Mouse (Mus musculus) G1E (cell line): ENCODE results near the gene Nedd4. TPM values are rescaled to one million over a fixed set of nuclear protein-coding genes. Genes with fewer than 3 reads are reported as not detected.

Source experiments
- ATAC-seq: 2 replicates; pipeline ENCODE4 v1.8.0; 2016; ENCODE audit warnings: mild to moderate bottlenecking; ENCODE audit not compliant: insufficient number of reproducible peaks, poor library complexity, low FRiP score, severe bottlenecking; ENCODE audit errors: extremely low read depth
- DNase-seq: peaks from one replicate; pipeline ENCODE4 v3.0.0; 2012; ENCODE audit warnings: low spot score
- H3K27me3 ChIP-seq: 2 replicates; pipeline ENCODE4 v1.6.1; 2012; ENCODE audit warnings: mild to moderate bottlenecking, low read length, inconsistent platforms; ENCODE audit not compliant: insufficient read depth
- H3K36me3 ChIP-seq: replicated peaks from 2 replicates; pipeline ENCODE3; 2012; ENCODE audit warnings: mild to moderate bottlenecking, inconsistent platforms
- H3K4me1 ChIP-seq: 2 replicates; pipeline ENCODE4 v1.6.1; 2012; ENCODE audit warnings: low read depth, low read length, inconsistent platforms, mixed read lengths; ENCODE audit not compliant: insufficient read depth
- H3K4me3 ChIP-seq: 2 replicates; pipeline ENCODE4 v1.5.1; 2012; ENCODE audit warnings: low read depth, mild to moderate bottlenecking, inconsistent platforms, low read length, moderate library complexity, mixed read lengths
- H3K9me3 ChIP-seq: replicated peaks from 2 replicates; pipeline ENCODE4 v1.6.1; 2012; ENCODE audit warnings: inconsistent platforms
- CTCF ChIP-seq: IDR thresholded peaks from 2 replicates; pipeline ENCODE4 v1.5.1; 2012; ENCODE audit warnings: low read depth, low read length, inconsistent platforms, mixed read lengths
- GATA1 ChIP-seq: IDR thresholded peaks from 2 replicates; pipeline ENCODE4 v1.6.1; 2012; ENCODE audit warnings: borderline replicate concordance, low read length, inconsistent platforms, mixed read lengths
- GATA2 ChIP-seq: IDR thresholded peaks from 2 replicates; pipeline ENCODE4 v1.6.1; 2012; ENCODE audit warnings: low read depth, low read length, inconsistent platforms, borderline replicate concordance
- POLR2AphosphoS5 ChIP-seq: IDR thresholded peaks from 2 replicates; pipeline ENCODE4 v1.6.1; 2012; ENCODE audit warnings: low read depth, low read length, inconsistent platforms; ENCODE audit not compliant: insufficient replicate concordance
- TAL1 ChIP-seq: conservative IDR thresholded peaks from 2 replicates; pipeline ENCODE4 v1.6.1; 2012; ENCODE audit warnings: low read depth, low read length, inconsistent platforms, mixed read lengths
- polyA plus RNA-seq: library from polyadenylated mRNA; stranded (reverse); fragments of >175 nt; gene quantifications from 2 replicates; pipeline ENCODE4 v1.2.3, GENCODE M21; 2012
- total RNA-seq, 2 experiments: library from RNA; stranded (forward) in 1 of 2; stranded (reverse) in 1 of 2; fragments of 200-1000 nt in 1 of 2; fragments of >200 nt in 1 of 2; fragmentation: Nextera tagmentation in 1 of 2; gene quantifications; 2 replicates each; pipeline ENCODE4 v1.2.3; 2014 to 2017

Gene Nedd4
- total and polyA plus RNA-seq, 3 experiments, result 562 to 869 (median 707) TPM

- no peak overlapping the region for H3K4me3 ChIP-seq
- H3K9me3 ChIP-seq, result no peaks in the 10 kb centered on the region
- peaks cover 15% of the 10 kb centered on the region for H3K4me1 ChIP-seq
- H3K27me3 ChIP-seq, result peaks cover 12% of the 10 kb centered on the region
- DNase-seq (no peak), ATAC-seq (no peak)
- H3K36me3 ChIP-seq, result no peaks in the 10 kb centered on the region
- TF ChIP-seq TAL1 (no peak), CTCF (no peak), GATA2 (no peak), GATA1 (no peak), POLR2AphosphoS5 (no peak)
These were observed 12.4 kb upstream of the Nedd4 start for GRCm38 (mm10) chr9:72649781-72650180.

GRCm38 (mm10) chr9:72652961-72653360 lies 9.2 kb upstream of the Nedd4 start:
- peaks cover 9% of the 10 kb centered on the region for H3K27me3 ChIP-seq
- ATAC-seq (no peak), DNase-seq (no peak)
- H3K4me3 ChIP-seq, result no peak overlapping the region
- TF ChIP-seq POLR2AphosphoS5, result no peak
- no peak for TF ChIP-seq GATA2
- no peak for TF ChIP-seq GATA1
- TF ChIP-seq CTCF, result no peak
- H3K9me3 ChIP-seq, result no peaks in the 10 kb centered on the region
- no peaks in the 10 kb centered on the region for H3K36me3 ChIP-seq
- peaks cover 46% of the 10 kb centered on the region for H3K4me1 ChIP-seq

- H3K9me3 ChIP-seq, result no peaks in the 10 kb centered on the region
- H3K4me3 ChIP-seq, result no peak overlapping the region
- H3K36me3 ChIP-seq, result no peaks in the 10 kb centered on the region
- no peak for DNase-seq
- peaks cover 49% of the 10 kb centered on the region for H3K4me1 ChIP-seq
- no peak for ATAC-seq
- TF ChIP-seq POLR2AphosphoS5 (no peak), GATA1 (no peak), CTCF (no peak), GATA2 (no peak), TAL1 (no peak)
- H3K27me3 ChIP-seq, result peaks cover 6% of the 10 kb centered on the region
These were observed 8.6 kb upstream of the Nedd4 start for GRCm38 (mm10) chr9:72653533-72653932.

GRCm38 (mm10) chr9:72654593-72655242 lies 7.4 kb upstream of the Nedd4 start:
- Histone ChIP-seq H3K4me1 (peaks cover 56% of the 10 kb centered on the region), H3K36me3 (no peaks in the 10 kb centered on the region), H3K4me3 (no peak overlapping the region), H3K9me3 (no peaks in the 10 kb centered on the region), H3K27me3 (peaks cover 6% of the 10 kb centered on the region)
- DNase-seq (no peak), ATAC-seq (peak; percentile 35; the same call in 1 of the 2 replicates)
- TF ChIP-seq GATA1, result no peak
- peak; percentile 61 for TF ChIP-seq CTCF

GRCm38 (mm10) chr9:72655602-72656001 lies 6.5 kb upstream of the Nedd4 start:
- Histone ChIP-seq H3K4me1 (peaks cover 59% of the 10 kb centered on the region), H3K9me3 (no peaks in the 10 kb centered on the region), H3K4me3 (no peak overlapping the region; the same call in 1 of the 2 replicates), H3K36me3 (no peaks in the 10 kb centered on the region), H3K27me3 (peaks cover 6% of the 10 kb centered on the region)
- TF ChIP-seq GATA2 (no peak), TAL1 (no peak), POLR2AphosphoS5 (no peak), CTCF (no peak), GATA1 (no peak)
- no peak for ATAC-seq
- DNase-seq, result no peak

- Histone ChIP-seq H3K9me3 (no peaks in the 10 kb centered on the region), H3K36me3 (no peaks in the 10 kb centered on the region), H3K4me3 (no peak overlapping the region; the same call in 1 of the 2 replicates), H3K4me1 (peaks cover 65% of the 10 kb centered on the region), H3K27me3 (peaks cover 6% of the 10 kb centered on the region)
- no peak for DNase-seq
- no peak for ATAC-seq
- TF ChIP-seq POLR2AphosphoS5 (no peak), TAL1 (no peak), GATA2 (no peak), GATA1 (no peak), CTCF (no peak)
These were observed 5.7 kb upstream of the Nedd4 start for GRCm38 (mm10) chr9:72656491-72656890.
